Comparison of ENCODE assay signal across 19 mouse cellular contexts in genomic region chr17:90544639-90545259, GRCm38 (mm10).
A peak's percentile ranks its signal among the peaks of the same experiment; 100 is the strongest.
DNase-seq lines count a peak whose midpoint lies in the region; ATAC-seq lines count a peak whose summit lies in the region.
"Had no signal": no experiment of that assay in that cellular context is flagged by ENCODE, and none has a peak within 500 bp of the region (broad histone marks: within the 10 kb centered on the region; RNA-seq: fewer than 3 reads in every experiment).

No protein-coding gene starts in this region.

- peak overlapping the region; percentile 49 for H3K27ac ChIP-seq in hindbrain, embryonic 13.5 days
- no peak overlapping the region for H3K27ac ChIP-seq in hindbrain, embryonic 10.5 days
- 0 out of 2 replicates have a peak overlapping the region, but pooled peaks have one; percentile 15 for H3K27ac ChIP-seq in forebrain, embryonic 15.5 days (replicated peaks)
- no peak overlapping the region for H3K27ac ChIP-seq in midbrain, embryonic 13.5 days
- H3K27ac ChIP-seq: heart, adult 2 months had no signal

- H3K4me1 ChIP-seq in hindbrain, embryonic 13.5 days (replicated peaks), result peaks cover 17% of the 10 kb centered on the region
- H3K4me1 ChIP-seq in hindbrain, embryonic 10.5 days (replicated peaks), result peaks cover 27% of the 10 kb centered on the region; the same call in 1 of the 2 replicates
- peaks cover 13% of the 10 kb centered on the region for H3K4me1 ChIP-seq in forebrain, embryonic 15.5 days
- peaks cover 25% of the 10 kb centered on the region for H3K4me1 ChIP-seq in midbrain, embryonic 13.5 days (replicated peaks)

- H3K9me3 ChIP-seq in hindbrain, embryonic 13.5 days, result no peaks in the 10 kb centered on the region
- no peaks in the 10 kb centered on the region for H3K9me3 ChIP-seq in hindbrain, embryonic 10.5 days
- H3K9me3 ChIP-seq in forebrain, embryonic 15.5 days, result no peaks in the 10 kb centered on the region
- no peaks in the 10 kb centered on the region for H3K9me3 ChIP-seq in midbrain, embryonic 13.5 days

- no peaks in the 10 kb centered on the region for H3K27me3 ChIP-seq in hindbrain, embryonic 13.5 days
- H3K27me3 ChIP-seq in hindbrain, embryonic 10.5 days (ENCODE audit: insufficient read depth, poor library complexity, severe bottlenecking), result no peaks in the 10 kb centered on the region
- H3K27me3 ChIP-seq in forebrain, embryonic 15.5 days, result no peaks in the 10 kb centered on the region
- no peaks in the 10 kb centered on the region for H3K27me3 ChIP-seq in midbrain, embryonic 13.5 days

- no peaks in the 10 kb centered on the region for H3K36me3 ChIP-seq in hindbrain, embryonic 13.5 days
- no peaks in the 10 kb centered on the region for H3K36me3 ChIP-seq in hindbrain, embryonic 10.5 days
- no peaks in the 10 kb centered on the region for H3K36me3 ChIP-seq in forebrain, embryonic 15.5 days
- no peaks in the 10 kb centered on the region for H3K36me3 ChIP-seq in midbrain, embryonic 13.5 days

- no peak overlapping the region for H3K4me3 ChIP-seq in hindbrain, embryonic 13.5 days
- no peak overlapping the region for H3K4me3 ChIP-seq in hindbrain, embryonic 10.5 days
- H3K4me3 ChIP-seq in forebrain, embryonic 15.5 days, result no peak overlapping the region
- H3K4me3 ChIP-seq in midbrain, embryonic 13.5 days (replicated peaks), result no peak overlapping the region
- H3K4me3 ChIP-seq: heart, adult 2 months had no signal

- DNase-seq in hindbrain, embryonic 10.5 days (ENCODE audit: low spot score), result no peak
- DNase-seq in retina, embryonic 14.5 days (ENCODE audit: low spot score), result peak; percentile 36
- DNase-seq in adrenal gland, postnatal 25 days, result no peak
- no peak for DNase-seq in cerebellum, adult 11 months
- DNase-seq: adrenal gland, postnatal 36 days; B cell, adult 2 months; embryo, embryonic 11 days; gastrocnemius, postnatal 14 days; heart, adult 2 months; kidney, adult 8-10 months; kidney, postnatal 36 days; liver; liver, postnatal 0 days; lung, postnatal 36 days; thymus, postnatal 4 days had no signal

- WGBS in hindbrain, embryonic 13.5 days, result 61% methylated on average over 8 of the region's 8 CpGs
- 64% methylated on average over 8 of the region's 8 CpGs for WGBS in hindbrain, embryonic 10.5 days
- 27% methylated on average over 8 of the region's 8 CpGs for WGBS in forebrain, embryonic 15.5 days
- 53% methylated on average over 8 of the region's 8 CpGs for WGBS in midbrain, embryonic 13.5 days

- 0 out of 2 replicates have a peak, but pooled peaks have one; percentile 52 for ATAC-seq in hindbrain, embryonic 13.5 days (ENCODE audit: low FRiP score)
- peak; percentile 79 for ATAC-seq in forebrain, embryonic 15.5 days (replicated peaks)
- ATAC-seq in midbrain, embryonic 13.5 days, result peak; percentile 63; the same call in 1 of the 2 replicates
- ATAC-seq: activated CD4-positive, CD25-positive, alpha-beta regulatory T cell, adult 4 months; liver, postnatal 0 days had no signal

- no peak overlapping the region for H3K4me2 ChIP-seq in hindbrain, embryonic 13.5 days
- no peak overlapping the region for H3K4me2 ChIP-seq in forebrain, embryonic 15.5 days (replicated peaks)
- no peak overlapping the region for H3K4me2 ChIP-seq in midbrain, embryonic 13.5 days (replicated peaks)

- H3K9ac ChIP-seq in hindbrain, embryonic 13.5 days, result no peak overlapping the region
- H3K9ac ChIP-seq in forebrain, embryonic 15.5 days (replicated peaks), result no peak overlapping the region
- H3K9ac ChIP-seq in midbrain, embryonic 13.5 days (replicated peaks), result no peak overlapping the region
- H3K9ac ChIP-seq: liver, postnatal 0 days had no signal

Comparison
In these comparisons a context has a peak if more than half of its experiments do, and no peak if none do; other contexts are left out.
1. H3K27ac ChIP-seq: peak in hindbrain, embryonic 13.5 days (single experiment) and forebrain, embryonic 15.5 days (single experiment); none in hindbrain, embryonic 10.5 days (single experiment) and midbrain, embryonic 13.5 days (single experiment).
2. Peak in every context shown above with its lines, with median percentiles within 50 percentile points of each other: ATAC-seq.